ENCODE assay signal across 10 mouse cellular contexts in the genomic region with DNA sequence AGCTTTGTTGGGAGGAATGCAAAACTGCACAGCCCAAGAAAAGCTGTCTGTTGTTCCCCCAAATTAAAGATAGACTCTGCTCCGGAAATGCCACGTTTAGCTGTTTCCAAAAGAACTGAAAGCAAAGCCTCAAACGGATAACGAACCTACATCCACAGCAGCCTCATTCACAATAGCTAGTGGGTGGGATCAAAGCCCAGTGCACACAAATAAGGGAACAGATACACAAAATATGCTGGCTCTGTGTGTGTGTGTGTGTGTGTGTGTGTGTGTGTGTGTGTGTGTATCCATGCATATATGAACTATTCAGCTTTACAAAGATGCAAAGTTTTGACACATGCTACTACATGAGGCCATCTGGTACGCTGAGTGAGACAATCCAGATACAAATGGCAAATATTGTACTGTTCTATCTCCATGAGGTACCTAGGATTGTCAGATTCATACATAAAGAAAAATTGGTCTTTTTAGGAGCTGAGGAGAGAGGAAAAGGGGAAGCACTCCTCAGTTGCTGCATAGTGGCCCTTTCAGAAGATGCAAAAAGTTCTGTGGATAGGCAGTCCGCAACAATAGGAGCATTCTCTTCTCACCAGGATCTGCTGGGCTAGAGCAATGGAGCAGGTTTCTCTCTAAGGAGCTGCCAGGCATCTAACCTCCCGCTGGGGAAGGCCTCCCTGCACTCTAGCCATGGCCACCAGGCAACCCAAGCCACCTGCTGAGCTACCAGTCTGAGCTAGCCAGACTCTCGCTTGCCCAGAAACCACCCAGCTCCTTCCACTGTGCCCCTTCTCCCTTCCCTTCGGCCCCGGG. TPM values are rescaled to one million over a fixed set of nuclear protein-coding genes. Genes with fewer than 3 reads are reported as not detected.
DNase-seq lines count a peak whose midpoint lies in the region; ATAC-seq lines count a peak whose summit lies in the region.
"Had no signal": no experiment of that assay in that cellular context is flagged by ENCODE, and none has a peak within 500 bp of the region (broad histone marks: within the 10 kb centered on the region; RNA-seq: fewer than 3 reads in every experiment).

No protein-coding gene starts in this region.

- no peak overlapping the region for H3K27ac ChIP-seq in hindbrain, embryonic 12.5 days
- H3K27ac ChIP-seq in midbrain, embryonic 10.5 days (replicated peaks): peak overlapping the region; percentile 59

- peaks cover 2% of the 10 kb centered on the region; the same call in 1 of the 2 replicates for H3K27me3 ChIP-seq in hindbrain, embryonic 12.5 days
- no peaks in the 10 kb centered on the region for H3K27me3 ChIP-seq in midbrain, embryonic 10.5 days (ENCODE audit: low read depth, poor library complexity, severe bottlenecking)

- H3K4me3 ChIP-seq in hindbrain, embryonic 12.5 days: no peak overlapping the region
- H3K4me3 ChIP-seq in midbrain, embryonic 10.5 days: peak overlapping the region; percentile 40
- H3K4me3 ChIP-seq: myocyte had no signal

- H3K36me3 ChIP-seq in hindbrain, embryonic 12.5 days: no peaks in the 10 kb centered on the region
- no peaks in the 10 kb centered on the region for H3K36me3 ChIP-seq in midbrain, embryonic 10.5 days

- WGBS in hindbrain, embryonic 12.5 days: 30% methylated on average over 10 of the region's 10 CpGs
- 26% methylated on average over 10 of the region's 10 CpGs for WGBS in midbrain, embryonic 10.5 days

- DNase-seq in cerebellum, postnatal 10 days: peak; percentile 17 to 36
- no peak for DNase-seq in cerebellum, adult 11-12 months
- DNase-seq in brain, adult 2 months (ENCODE audit: low read depth, low spot score): peak; percentile 14
- DNase-seq in midbrain, embryonic 10.5 days (ENCODE audit: low spot score): peak; percentile 18
- no peak for DNase-seq in lung, postnatal 4 days
- no peak for DNase-seq in urinary bladder, adult 2 months (ENCODE audit: low spot score)
- no peak for DNase-seq in kidney, adult 9 months
- DNase-seq: adrenal gland, postnatal 36 days had no signal

- no peak for ATAC-seq in hindbrain, embryonic 12.5 days (ENCODE audit: low FRiP score)

- H3K4me1 ChIP-seq in hindbrain, embryonic 12.5 days: peaks cover 7% of the 10 kb centered on the region
- peaks cover 17% of the 10 kb centered on the region for H3K4me1 ChIP-seq in midbrain, embryonic 10.5 days

- H3K9ac ChIP-seq in hindbrain, embryonic 12.5 days: no peak overlapping the region

- no peaks in the 10 kb centered on the region for H3K9me3 ChIP-seq in hindbrain, embryonic 12.5 days (replicated peaks)
- H3K9me3 ChIP-seq in midbrain, embryonic 10.5 days (replicated peaks): no peaks in the 10 kb centered on the region

- peak overlapping the region; percentile 33 for H3K4me2 ChIP-seq in hindbrain, embryonic 12.5 days (replicated peaks)

RNA-seq across cellular contexts. Expression of a gene that starts 40.5 kb away (rescaled TPM):
- polyA plus RNA-seq in hindbrain, embryonic 12.5 days (2016; fragmentation: Nextera tagmentation; extraction: Ambion mirVana): 43.7 and 46.1 TPM in 2 replicates
- polyA plus RNA-seq in midbrain, embryonic 10.5 days (2016; fragmentation: Nextera tagmentation; extraction: Ambion mirVana): 31.2 and 34.3 TPM in 2 replicates
- 31.8 and 38.2 TPM in 2 replicates for polyA plus RNA-seq in urinary bladder, adult 2 months (2012; rRNA removed)

Comparison
In these comparisons a context has a peak if more than half of its experiments do, and no peak if none do; other contexts are left out.
1. DNase-seq: peak in cerebellum, postnatal 10 days (2 of 2), brain, adult 2 months (single experiment) and midbrain, embryonic 10.5 days (single experiment); none in cerebellum, adult 11-12 months (single experiment), lung, postnatal 4 days (0 of 2), urinary bladder, adult 2 months (single experiment) and kidney, adult 9 months (single experiment).